20 mouse cellular contexts compared by ENCODE assay signal in the genomic region with DNA sequence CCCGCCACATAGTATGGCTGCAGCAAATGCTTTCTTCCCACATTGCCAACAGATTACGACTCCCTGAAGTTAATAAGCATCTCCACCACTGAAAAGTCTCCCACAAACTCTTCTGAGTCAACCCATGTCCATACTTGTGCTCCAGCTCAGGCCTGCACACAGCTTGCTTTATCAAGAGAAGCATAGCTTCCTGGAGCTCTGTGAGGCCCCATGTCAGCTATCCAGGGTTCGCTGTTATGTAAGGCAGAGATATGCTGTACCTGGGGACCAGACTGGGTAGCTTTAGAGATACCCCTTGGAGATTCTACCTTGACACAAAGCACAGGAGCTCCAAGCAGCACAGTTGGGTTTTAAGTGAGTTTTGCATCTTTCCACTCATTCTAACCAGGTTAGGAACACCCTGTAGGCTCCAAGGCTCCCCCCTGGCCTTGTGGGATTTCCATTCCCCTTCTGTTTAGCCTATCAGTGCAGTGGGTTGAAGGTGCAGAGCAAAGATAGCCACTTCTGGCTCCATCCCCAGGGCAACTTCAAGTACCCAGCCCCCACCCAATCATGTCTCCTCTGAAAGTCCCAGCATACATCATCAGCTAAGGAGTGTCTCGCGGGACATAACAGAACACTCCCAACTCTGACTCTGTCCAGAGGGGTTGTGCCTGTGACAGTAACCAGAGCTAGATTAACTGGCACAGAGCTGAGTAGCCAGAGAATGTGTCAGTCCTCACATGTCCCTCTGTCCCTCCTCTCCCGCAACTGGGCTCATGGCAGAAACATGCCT.
A peak's percentile ranks its signal among the peaks of the same experiment; 100 is the strongest.
DNase-seq lines count a peak whose midpoint lies in the region; ATAC-seq and TF ChIP-seq lines count a peak whose summit lies in the region.
"Had no signal": no experiment of that assay in that cellular context is flagged by ENCODE, and none has a peak within 500 bp of the region (broad histone marks: within the 10 kb centered on the region; RNA-seq: fewer than 3 reads in every experiment).

No protein-coding gene starts in this region.

- ATAC-seq in embryonic facial prominence, embryonic 14.5 days (ENCODE audit: low read depth): peak; percentile 34; the same call in 1 of the 2 replicates
- ATAC-seq in heart, embryonic 15.5 days (replicated peaks; ENCODE audit: insufficient number of reproducible peaks, insufficient read depth, low FRiP score, low read depth): peak; percentile 88
- no peak for ATAC-seq in hindbrain, embryonic 12.5 days (ENCODE audit: low FRiP score)
- ATAC-seq: CD4-positive, CD25-positive, alpha-beta regulatory T cell, adult 4 months; hindbrain, postnatal 0 days had no signal

- no peak overlapping the region for H3K4me2 ChIP-seq in embryonic facial prominence, embryonic 14.5 days (ENCODE audit: low read depth, low read length)
- peak overlapping the region; percentile 26 for H3K4me2 ChIP-seq in heart, embryonic 15.5 days
- H3K4me2 ChIP-seq in hindbrain, embryonic 12.5 days (replicated peaks): no peak overlapping the region
- H3K4me2 ChIP-seq: embryonic facial prominence, embryonic 15.5 days had no signal

- H3K4me1 ChIP-seq in embryonic facial prominence, embryonic 14.5 days (ENCODE audit: control insufficient read depth, insufficient read depth, low read length): no peaks in the 10 kb centered on the region
- H3K4me1 ChIP-seq in embryonic facial prominence, embryonic 10.5 days: peaks cover 23% of the 10 kb centered on the region
- H3K4me1 ChIP-seq in heart, embryonic 15.5 days (replicated peaks): peaks cover 20% of the 10 kb centered on the region
- H3K4me1 ChIP-seq in heart, adult 2 months (ENCODE audit: control insufficient read depth, insufficient read depth, low read length): no peaks in the 10 kb centered on the region
- H3K4me1 ChIP-seq in hindbrain, embryonic 12.5 days: peaks cover 27% of the 10 kb centered on the region
- H3K4me1 ChIP-seq: embryonic facial prominence, embryonic 15.5 days; megakaryocyte, embryonic 14.5 days had no signal

- H3K4me3 ChIP-seq in embryonic facial prominence, embryonic 14.5 days (ENCODE audit: low read depth, low read length): no peak overlapping the region
- H3K4me3 ChIP-seq in embryonic facial prominence, embryonic 10.5 days: no peak overlapping the region
- no peak overlapping the region for H3K4me3 ChIP-seq in heart, embryonic 15.5 days
- no peak overlapping the region for H3K4me3 ChIP-seq in heart, adult 2 months
- H3K4me3 ChIP-seq in hindbrain, embryonic 12.5 days: no peak overlapping the region
- H3K4me3 ChIP-seq: embryonic facial prominence, embryonic 15.5 days; forebrain, embryonic 10.5 days; left cerebral cortex, adult 2 months; megakaryocyte, embryonic 14.5 days had no signal

- H3K27me3 ChIP-seq in embryonic facial prominence, embryonic 14.5 days (replicated peaks; ENCODE audit: control insufficient read depth, insufficient read depth, low read length): no peaks in the 10 kb centered on the region
- H3K27me3 ChIP-seq in embryonic facial prominence, embryonic 10.5 days (replicated peaks; ENCODE audit: low read depth, poor library complexity, severe bottlenecking): no peaks in the 10 kb centered on the region; the same call in none of the 2 replicates
- H3K27me3 ChIP-seq in heart, embryonic 15.5 days: no peaks in the 10 kb centered on the region
- no peaks in the 10 kb centered on the region for H3K27me3 ChIP-seq in heart, adult 2 months (ENCODE audit: control insufficient read depth, insufficient read depth, low read length)
- no peaks in the 10 kb centered on the region for H3K27me3 ChIP-seq in hindbrain, embryonic 12.5 days
- H3K27me3 ChIP-seq: embryonic facial prominence, embryonic 15.5 days; megakaryocyte, embryonic 14.5 days had no signal

- H3K36me3 ChIP-seq in embryonic facial prominence, embryonic 14.5 days (ENCODE audit: control insufficient read depth, insufficient read depth, low read length): no peaks in the 10 kb centered on the region
- H3K36me3 ChIP-seq in embryonic facial prominence, embryonic 10.5 days (replicated peaks): no peaks in the 10 kb centered on the region
- no peaks in the 10 kb centered on the region for H3K36me3 ChIP-seq in heart, embryonic 15.5 days
- H3K36me3 ChIP-seq in heart, adult 2 months (ENCODE audit: control insufficient read depth, insufficient read depth, low read length): no peaks in the 10 kb centered on the region
- H3K36me3 ChIP-seq in hindbrain, embryonic 12.5 days: no peaks in the 10 kb centered on the region
- H3K36me3 ChIP-seq: embryonic facial prominence, embryonic 15.5 days; forebrain, embryonic 10.5 days; G1E had no signal

- DNase-seq in embryonic facial prominence, embryonic 14.5 days (ENCODE audit: low spot score): no peak
- DNase-seq in embryonic facial prominence, embryonic 10.5 days (ENCODE audit: low spot score): no peak
- DNase-seq in heart, adult 2 months: no peak
- peak; percentile 25 for DNase-seq in testis, postnatal 10 days (ENCODE audit: low spot score)
- DNase-seq in testis, postnatal 14 days (ENCODE audit: low spot score): no peak
- no peak for DNase-seq in Muller cell, postnatal 12 days (ENCODE audit: inconsistent ontology term)
- DNase-seq: cerebellum, adult 9-11 months; kidney, adult 18-20 months; kidney, postnatal 14 days; lung, postnatal 10 days; right cerebral cortex, adult 18-20 months had no signal

- WGBS in embryonic facial prominence, embryonic 14.5 days: 87% methylated on average over 6 of the region's 6 CpGs
- 87% methylated on average over 6 of the region's 6 CpGs for WGBS in embryonic facial prominence, embryonic 10.5 days
- WGBS in heart, embryonic 15.5 days: 50% methylated on average over 6 of the region's 6 CpGs
- WGBS in heart, adult 2 months: 59% methylated on average over 6 of the region's 6 CpGs
- whole genome bisulfite sequencing in hindbrain, embryonic 12.5 days: 82% methylated on average over 6 of the region's 6 CpGs

- TF ChIP-seq EP300 in heart, adult 2 months (IDR thresholded peaks at IDR 0.05; ENCODE audit: insufficient read depth, low read depth, low read length): no peak

- no peaks in the 10 kb centered on the region for H3K79me2 ChIP-seq in heart, adult 2 months (replicated peaks; ENCODE audit: control insufficient read depth, insufficient read depth, low read length)

- intact Hi-C loops in heart, adult 2 months (cut with DNase I): no loop called here

- no peak overlapping the region for H3K27ac ChIP-seq in embryonic facial prominence, embryonic 14.5 days (replicated peaks; ENCODE audit: low read depth, low read length)
- H3K27ac ChIP-seq in embryonic facial prominence, embryonic 10.5 days (replicated peaks): no peak overlapping the region
- H3K27ac ChIP-seq in heart, embryonic 15.5 days: peak overlapping the region; percentile 52
- H3K27ac ChIP-seq in heart, adult 2 months: no peak overlapping the region
- H3K27ac ChIP-seq in hindbrain, embryonic 12.5 days: no peak overlapping the region
- H3K27ac ChIP-seq: embryonic facial prominence, embryonic 15.5 days; forebrain, embryonic 10.5 days; hindbrain, postnatal 0 days; left cerebral cortex, adult 2 months had no signal

- no peak for TF ChIP-seq POLR2A in heart, adult 2 months (IDR thresholded peaks at IDR 0.05; ENCODE audit: insufficient read depth, low read depth, low read length)

- no peak overlapping the region for H3K9ac ChIP-seq in embryonic facial prominence, embryonic 14.5 days (ENCODE audit: low read depth, low read length)
- H3K9ac ChIP-seq in heart, embryonic 15.5 days: no peak overlapping the region
- no peak overlapping the region for H3K9ac ChIP-seq in heart, adult 2 months (ENCODE audit: low read depth, low read length)
- H3K9ac ChIP-seq in hindbrain, embryonic 12.5 days: no peak overlapping the region
- H3K9ac ChIP-seq: embryonic facial prominence, embryonic 15.5 days had no signal

- TF ChIP-seq CTCF in heart, adult 2 months (IDR thresholded peaks at IDR 0.05): no peak

- H3K9me3 ChIP-seq in embryonic facial prominence, embryonic 14.5 days (ENCODE audit: control insufficient read depth, low read length): no peaks in the 10 kb centered on the region
- no peaks in the 10 kb centered on the region for H3K9me3 ChIP-seq in embryonic facial prominence, embryonic 10.5 days
- H3K9me3 ChIP-seq in heart, embryonic 15.5 days (replicated peaks): no peaks in the 10 kb centered on the region
- H3K9me3 ChIP-seq in hindbrain, embryonic 12.5 days (replicated peaks): no peaks in the 10 kb centered on the region
- H3K9me3 ChIP-seq: embryonic facial prominence, embryonic 15.5 days; forebrain, embryonic 10.5 days had no signal
